Mouse (Mus musculus): ENCODE results near the gene Hoxa2.

DNA sequence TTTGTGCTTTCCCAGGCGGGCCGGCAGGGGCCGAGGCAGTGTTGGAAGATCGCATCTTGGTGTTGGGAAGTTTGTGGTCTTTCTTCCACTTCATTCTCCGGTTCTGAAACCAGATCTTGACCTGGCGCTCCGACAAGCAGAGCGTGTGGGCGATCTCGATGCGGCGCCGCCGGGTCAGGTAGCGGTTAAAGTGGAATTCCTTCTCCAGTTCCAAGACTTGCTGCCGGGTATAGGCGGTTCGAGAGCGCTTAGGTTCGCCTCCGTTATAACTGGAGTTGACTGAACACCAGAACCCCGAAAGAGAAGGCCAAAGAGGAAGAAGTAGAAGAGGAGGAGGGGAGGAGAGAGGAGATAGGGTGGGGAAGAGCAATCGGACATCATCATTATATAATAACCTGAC, 25.8 kb upstream of the Hoxa2 start:
- no peak for TF ChIP-seq ZMIZ1 (IDR thresholded peaks at IDR 0.05; ENCODE audit: low read depth, low read length)
- TF ChIP-seq TBP (IDR thresholded peaks at IDR 0.05; ENCODE audit: low read depth, low read length) = no peak
- TF ChIP-seq ETS1 (IDR thresholded peaks at IDR 0.05; ENCODE audit: low read depth, low read length) = no peak
- no peak for TF ChIP-seq USF1 (IDR thresholded peaks at IDR 0.05; ENCODE audit: low read depth, low read length)
- TF ChIP-seq POLR2A (IDR thresholded peaks at IDR 0.05; ENCODE audit: control insufficient read depth in 1 of 2, insufficient read depth in 1 of 2, low read depth in 1 of 2, low read length in 2 of 2, poor library complexity in 1 of 2) = no peak
- TF ChIP-seq SMC3 (IDR thresholded peaks at IDR 0.05; ENCODE audit: low read depth, low read length) = no peak
- no peak for TF ChIP-seq CTCF (IDR thresholded peaks at IDR 0.05 in 2 of 3, conservative IDR thresholded peaks at IDR 0.05 in 1 of 3; ENCODE audit: control insufficient read depth in 1 of 3, insufficient read depth in 1 of 3, low read depth in 2 of 3, low read length in 3 of 3, poor library complexity in 1 of 3, severe bottlenecking in 1 of 3)
- TF ChIP-seq MAZ (IDR thresholded peaks at IDR 0.05; ENCODE audit: low read depth, low read length) = no peak
- no peak for TF ChIP-seq HCFC1 (IDR thresholded peaks at IDR 0.05; ENCODE audit: low read depth, low read length)
- TF ChIP-seq MYB (IDR thresholded peaks at IDR 0.05; ENCODE audit: low read depth, low read length) = no peak
- TF ChIP-seq RAD21 (IDR thresholded peaks at IDR 0.05; ENCODE audit: low read depth, low read length) = no peak
- TF ChIP-seq ZC3H11A (IDR thresholded peaks at IDR 0.05; ENCODE audit: low read depth, low read length) = no peak
- TF ChIP-seq CHD2 (IDR thresholded peaks at IDR 0.05; ENCODE audit: low read length) = no peak

All from MEL (cell line).